Mouse (Mus musculus): ENCODE results near the gene Gm9195.

The Gm9195 gene

DNA sequence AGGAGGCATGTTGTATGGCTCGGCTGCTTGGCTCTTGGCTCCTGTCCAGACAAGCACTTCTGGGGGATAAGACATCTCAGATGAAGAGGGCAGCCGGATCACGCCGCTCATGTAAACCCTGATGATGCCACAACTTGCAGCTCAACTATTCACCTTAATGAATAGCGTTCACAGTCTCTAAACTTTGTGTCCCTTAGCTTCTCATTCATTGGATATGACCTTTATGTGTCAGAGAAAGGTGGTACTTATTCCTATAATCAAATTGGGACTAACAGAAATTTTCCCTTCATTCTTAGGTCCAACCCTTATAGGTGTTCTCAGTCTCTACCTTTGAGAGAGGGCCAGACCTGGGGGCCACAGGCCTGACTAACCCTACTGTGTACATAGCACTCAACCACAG is at the start of gene Gm9195:
TSS of gene Gm9195 (minus strand) at position 101 of the 400 bp plus-strand sequence.
- DNase-seq (ENCODE audit: low read depth, low spot score) = no peak

- no peak for DNase-seq (ENCODE audit: low read depth, low spot score)
Measured at GRCm38 (mm10) chr14:72536392-72537017, 44.9 kb upstream of the Gm9195 start.

- no peak for DNase-seq (ENCODE audit: low read depth, low spot score)
Measured at GRCm38 (mm10) chr14:72533862-72534261, 42.2 kb upstream of the Gm9195 start.

GRCm38 (mm10) chr14:72532028-72532917 is 40.6 kb upstream of the Gm9195 start:
- no peak for DNase-seq (ENCODE audit: low read depth, low spot score)

- no peak for DNase-seq (ENCODE audit: low read depth, low spot score)
Measured at GRCm38 (mm10) chr14:72527126-72527525, 35.5 kb upstream of the Gm9195 start.

DNA sequence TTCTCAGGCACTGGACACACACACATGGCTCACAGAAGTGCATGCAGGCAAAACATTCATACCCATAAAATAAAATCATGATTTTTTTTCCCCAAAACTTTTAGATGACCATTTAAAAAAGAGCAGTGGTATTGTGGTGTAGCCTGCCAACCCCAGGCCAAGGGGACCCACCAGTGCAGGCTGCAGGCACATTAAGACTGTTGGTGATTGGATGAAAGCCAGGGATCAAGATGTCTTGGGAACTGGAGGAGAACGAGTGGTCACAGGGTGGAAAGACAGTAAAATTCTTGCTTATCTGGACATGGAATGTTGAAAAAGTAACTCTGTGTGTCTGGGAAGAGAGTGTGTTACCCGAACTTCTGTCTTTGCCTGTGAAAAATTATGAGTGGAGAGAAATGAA is 27.9 kb upstream of the Gm9195 start:
- DNase-seq (ENCODE audit: low read depth, low spot score) = no peak

GRCm38 (mm10) chr14:72518786-72519185 is 27.1 kb upstream of the Gm9195 start:
- DNase-seq (ENCODE audit: low read depth, low spot score) = no peak

GRCm38 (mm10) chr14:72516376-72516775 is 24.7 kb upstream of the Gm9195 start:
- DNase-seq (ENCODE audit: low read depth, low spot score) = no peak

- no peak for DNase-seq (ENCODE audit: low read depth, low spot score)
Measured at GRCm38 (mm10) chr14:72506723-72507420, 15.2 kb upstream of the Gm9195 start.

- DNase-seq (ENCODE audit: low read depth, low spot score) = no peak
Measured at GRCm38 (mm10) chr14:72506018-72506722, 14.5 kb upstream of the Gm9195 start.

GRCm38 (mm10) chr14:72504985-72505384 is 13.3 kb upstream of the Gm9195 start:
- DNase-seq (ENCODE audit: low read depth, low spot score) = no peak

DNA sequence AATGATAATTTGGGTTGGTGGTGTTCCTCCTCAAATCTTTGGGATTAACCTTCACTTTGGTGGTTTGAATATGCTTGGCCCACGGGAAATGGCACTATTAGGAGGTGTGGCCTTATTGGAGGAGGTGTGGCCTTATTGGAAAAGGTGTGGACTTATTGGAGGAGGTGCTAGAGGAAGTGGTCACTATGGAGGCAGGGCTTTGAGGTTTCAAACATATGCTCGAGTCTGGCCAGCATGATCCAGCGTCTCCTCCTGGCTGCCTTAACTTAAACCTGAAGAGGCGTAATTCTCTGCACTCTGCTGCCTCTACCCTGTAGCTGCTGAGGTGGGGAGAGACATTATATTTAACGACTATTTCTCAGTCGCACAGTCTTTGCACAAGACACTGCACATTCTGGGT is 11.6 kb upstream of the Gm9195 start:
- DNase-seq (ENCODE audit: low read depth, low spot score) = no peak

GRCm38 (mm10) chr14:72493775-72494174 is 2.1 kb upstream of the Gm9195 start:
- no peak for DNase-seq (ENCODE audit: low read depth, low spot score)

DNA sequence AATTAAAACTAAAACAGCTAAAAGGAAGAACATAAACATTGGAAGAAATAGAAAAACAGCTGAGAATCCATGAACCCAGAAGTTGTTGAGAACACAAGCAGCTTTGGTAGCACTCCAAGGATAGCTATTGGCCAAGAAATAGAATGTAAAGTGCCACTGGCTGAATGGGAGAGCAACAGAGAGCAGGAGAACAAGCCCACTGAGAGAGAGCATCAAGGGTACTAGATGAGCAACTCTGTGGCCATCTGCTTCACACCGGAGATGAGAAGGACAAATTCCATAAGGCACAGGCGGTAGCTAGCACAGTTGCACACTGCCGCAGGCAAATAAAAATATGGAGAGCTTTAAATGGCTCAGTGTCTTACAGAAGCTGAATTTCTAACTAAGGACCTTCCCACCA is 1.3 kb downstream of the Gm9195 start:
- no peak for DNase-seq (ENCODE audit: low read depth, low spot score)

GRCm38 (mm10) chr14:72474501-72474900 is 17.1 kb downstream of the Gm9195 start:
- DNase-seq (ENCODE audit: low read depth, low spot score) = no peak

- DNase-seq (ENCODE audit: low read depth, low spot score) = no peak
Measured at GRCm38 (mm10) chr14:72468429-72468828, 23.2 kb downstream of the Gm9195 start.

DNA sequence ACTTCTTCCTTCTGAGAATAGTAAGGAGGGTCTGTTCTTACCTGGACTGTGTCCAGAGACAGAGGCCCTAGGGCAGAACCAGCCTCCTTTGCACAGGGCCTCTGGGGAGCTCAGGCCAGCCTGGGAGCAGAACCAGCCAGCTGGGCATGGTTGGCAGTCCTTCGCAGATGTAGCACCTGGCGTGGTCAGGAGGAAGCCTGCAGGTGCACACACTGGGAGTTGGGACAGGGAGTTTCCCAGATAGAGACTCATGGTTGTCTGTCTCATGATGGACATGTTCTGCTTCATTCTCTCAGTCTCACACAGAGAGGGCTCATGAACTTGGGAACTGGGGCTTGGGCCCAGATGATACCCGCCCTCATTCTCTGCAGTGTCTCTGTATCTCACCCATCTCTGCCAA is 25.3 kb downstream of the Gm9195 start:
- no peak for DNase-seq (ENCODE audit: low read depth, low spot score)

GRCm38 (mm10) chr14:72461591-72461990 is 30.0 kb downstream of the Gm9195 start:
- DNase-seq (ENCODE audit: low read depth, low spot score) = no peak

DNA sequence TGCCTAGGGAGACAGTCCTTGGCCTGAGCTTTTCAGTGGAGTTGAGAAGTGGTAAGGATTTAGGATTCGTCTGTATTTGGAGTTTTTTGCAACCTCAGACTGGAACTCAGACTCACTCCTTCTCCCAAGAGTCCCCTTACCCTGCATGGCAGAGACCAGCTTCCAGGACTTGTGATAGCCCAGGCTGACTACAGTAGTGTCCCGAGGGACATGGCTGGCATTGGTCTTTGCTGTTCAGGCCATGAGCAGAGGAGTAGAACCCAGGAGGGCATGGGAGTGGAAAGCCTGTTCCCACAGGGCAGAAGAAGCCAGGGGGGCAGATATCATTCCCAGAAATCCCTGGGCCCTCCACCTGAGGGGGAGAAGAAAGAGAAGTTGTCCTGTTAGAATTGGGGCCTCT is 31.3 kb downstream of the Gm9195 start:
- DNase-seq (ENCODE audit: low read depth, low spot score) = no peak

DNA sequence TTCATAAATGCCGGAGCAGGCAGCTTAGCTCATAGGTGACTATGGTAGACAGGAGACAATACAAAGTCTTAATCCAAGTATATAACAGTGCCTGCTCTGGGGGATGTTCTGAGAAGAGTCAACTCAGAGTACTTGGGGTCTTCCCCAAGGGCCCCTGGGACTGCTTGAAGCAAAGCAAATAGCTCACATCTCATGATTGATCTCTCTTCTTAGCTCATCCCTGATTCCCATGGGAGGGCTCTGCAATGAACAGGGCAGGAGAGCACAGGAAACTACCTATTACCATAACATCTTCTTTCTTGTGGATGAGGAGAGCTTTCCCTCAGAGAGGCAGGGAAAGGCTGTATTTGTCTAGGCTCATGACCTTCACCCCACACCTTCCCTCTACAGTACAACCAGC is 32.7 kb downstream of the Gm9195 start:
- no peak for DNase-seq (ENCODE audit: low read depth, low spot score)

DNA sequence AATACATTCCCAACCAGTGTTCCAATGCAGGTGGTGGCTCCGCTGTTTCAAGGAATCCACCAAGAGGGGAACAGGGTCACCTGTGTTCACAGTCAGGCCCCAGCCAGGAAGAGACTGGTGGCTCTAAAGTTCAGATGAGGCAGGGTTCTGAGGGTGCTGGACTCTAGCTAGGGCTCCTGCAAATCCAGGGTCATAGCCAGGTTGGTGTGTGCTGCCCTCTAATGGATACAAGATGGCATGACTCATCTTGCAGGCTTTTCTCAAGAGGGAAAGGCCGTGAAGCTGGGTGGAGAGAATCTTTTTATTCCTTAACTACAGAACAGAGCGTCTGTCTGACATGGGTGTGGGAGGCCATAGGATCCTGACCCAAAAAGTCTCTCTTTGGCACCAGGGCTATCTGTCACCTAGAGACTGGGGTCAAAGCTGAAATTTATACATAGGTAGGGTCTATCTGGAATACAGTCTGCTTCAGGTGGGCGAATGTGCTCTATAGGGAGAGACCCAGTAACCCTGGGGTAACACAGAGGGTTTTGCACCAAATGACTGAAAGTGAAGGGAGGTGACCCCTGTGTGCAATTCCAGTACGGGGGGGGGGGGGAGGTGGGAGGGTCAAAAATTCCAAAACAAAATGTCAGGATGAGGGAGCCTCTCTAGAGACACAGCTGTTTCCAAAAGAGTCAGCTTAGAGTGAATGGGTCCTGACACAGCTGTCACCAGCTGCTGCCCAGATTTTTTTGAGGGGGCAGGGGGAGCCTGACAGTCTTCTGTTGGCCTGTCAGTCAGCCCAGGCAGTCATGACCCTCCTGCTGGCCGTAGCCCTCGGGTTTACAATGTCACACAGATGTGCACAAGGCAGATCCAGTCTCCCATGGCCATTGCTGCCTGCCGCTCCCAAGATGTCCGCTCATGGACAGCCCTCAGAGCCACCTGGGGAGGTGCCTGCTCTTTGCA is 44.2 kb downstream of the Gm9195 start:
- peak; percentile 25 for DNase-seq (ENCODE audit: low read depth, low spot score)

Measured in retina, postnatal 7 days (tissue).